Mouse (Mus musculus): ENCODE measurements at regions not wholly inside any gene's neighbourhood (a gene's known extent, or its start where the extent isn't known, plus 50 kb on each side); places are given as distances from the start of the nearest gene placed in this dataset.

- Histone ChIP-seq H3K9ac (ENCODE audit: insufficient read depth, low read depth) (no peak overlapping the region), H3K27me3 (replicated peaks) (no peaks in the 10 kb centered on the region)
- dilution Hi-C loops (cut with MboI; ENCODE audit: extremely low pct_ligation_motif_present, extremely low pct_unique_long_range_greater_than_20kb, low sequenced_read_pairs): no loop called here
Measured at GRCm38 (mm10) chr2:22029022-22029803, 198.1 kb upstream of the Myo3a start.

GRCm38 (mm10) chr2:22029804-22030194 is 197.5 kb upstream of the Myo3a start:
- Histone ChIP-seq H3K4me2 (ENCODE audit: insufficient read depth, low read depth, poor library complexity, severe bottlenecking) (no peak overlapping the region), H3K9ac (ENCODE audit: insufficient read depth, low read depth) (no peak overlapping the region), H3K4me1 (ENCODE audit: control insufficient read depth in 1 of 2, insufficient read depth in 2 of 2) (peaks cover 0 to 16% of the 10 kb centered on the region in 2 experiments; a peak in 2 of 4 replicates), H3K9me3 (replicated peaks; ENCODE audit: low read length) (no peaks in the 10 kb centered on the region), H3K4me3 (replicated peaks in 1 of 3; ENCODE audit: low read depth in 2 of 3, low read length in 2 of 3, poor library complexity in 1 of 3) (no peak overlapping the region), H3K27ac (ENCODE audit: insufficient read depth, low read depth) (no peak overlapping the region), H3K36me3 (replicated peaks in 1 of 2; ENCODE audit: control insufficient read depth in 1 of 2, insufficient read depth in 1 of 2, low read length in 1 of 2) (no peaks in the 10 kb centered on the region), H3K27me3 (replicated peaks) (no peaks in the 10 kb centered on the region), H3K79me2 (replicated peaks; ENCODE audit: control insufficient read depth, extremely low read depth, insufficient read depth, poor library complexity, severe bottlenecking) (no peaks in the 10 kb centered on the region)
- DNase-seq (ENCODE audit: extremely low read depth): no peak
- TF ChIP-seq E2F4 (IDR thresholded peaks at IDR 0.05; ENCODE audit: insufficient replicate concordance, low read depth, low read length) (no peak), NELFE (IDR thresholded peaks at IDR 0.05; ENCODE audit: low read depth, low read length) (no peak), MXI1 (IDR thresholded peaks at IDR 0.05; ENCODE audit: low read depth, low read length) (no peak), JUN (IDR thresholded peaks at IDR 0.05; ENCODE audit: insufficient read depth, low read depth, low read length) (no peak), ZC3H11A (IDR thresholded peaks at IDR 0.05; ENCODE audit: low read depth, low read length) (no peak), PAX5 (IDR thresholded peaks at IDR 0.05; ENCODE audit: low read length) (no peak), RAD21 (IDR thresholded peaks at IDR 0.05; ENCODE audit: low read depth, low read length) (no peak), UBTF (IDR thresholded peaks at IDR 0.05; ENCODE audit: low read depth, low read length) (no peak), CHD2 (IDR thresholded peaks at IDR 0.05; ENCODE audit: low read length) (no peak), USF1 (IDR thresholded peaks at IDR 0.05; ENCODE audit: low read depth, low read length) (no peak)
- in situ Hi-C loops (cut with MboI; ENCODE audit: low pct_ligation_motif_present, low pct_unique_long_range_greater_than_20kb, low sequenced_read_pairs): no loop called here
- dilution Hi-C loops (cut with MboI; ENCODE audit: extremely low pct_ligation_motif_present, extremely low pct_unique_long_range_greater_than_20kb, low sequenced_read_pairs): no loop called here

More at GRCm38 (mm10) chr2:22029022-22029803, 198.1 kb upstream of the Myo3a start:
- H3K9me3 ChIP-seq (replicated peaks; ENCODE audit: low read length): no peaks in the 10 kb centered on the region
- no peak overlapping the region for H3K4me2 ChIP-seq (ENCODE audit: insufficient read depth, low read depth, poor library complexity, severe bottlenecking)
- no peaks in the 10 kb centered on the region for H3K36me3 ChIP-seq (replicated peaks in 1 of 2; ENCODE audit: control insufficient read depth in 1 of 2, insufficient read depth in 1 of 2, low read length in 1 of 2)
- no peak for DNase-seq (ENCODE audit: extremely low read depth)
- H3K79me2 ChIP-seq (replicated peaks; ENCODE audit: control insufficient read depth, extremely low read depth, insufficient read depth, poor library complexity, severe bottlenecking): no peaks in the 10 kb centered on the region
- no peak overlapping the region for H3K27ac ChIP-seq (ENCODE audit: insufficient read depth, low read depth)
- H3K4me1 ChIP-seq (ENCODE audit: control insufficient read depth in 1 of 2, insufficient read depth in 2 of 2): peaks cover 0 to 16% of the 10 kb centered on the region in 2 experiments; a peak in 2 of 4 replicates
- TF ChIP-seq RCOR1 (conservative IDR thresholded peaks at IDR 0.05; ENCODE audit: low read depth, low read length) (no peak), IRF4 (IDR thresholded peaks at IDR 0.05; ENCODE audit: low read depth, low read length) (no peak), ZKSCAN1 (IDR thresholded peaks at IDR 0.05; ENCODE audit: borderline replicate concordance, low read depth, low read length) (no peak), HCFC1 (IDR thresholded peaks at IDR 0.05; ENCODE audit: low read depth, low read length) (no peak)
- in situ Hi-C loops (cut with MboI; ENCODE audit: low pct_ligation_motif_present, low pct_unique_long_range_greater_than_20kb, low sequenced_read_pairs): no loop called here
- H3K4me3 ChIP-seq (replicated peaks in 1 of 3; ENCODE audit: low read depth in 2 of 3, low read length in 2 of 3, poor library complexity in 1 of 3): no peak overlapping the region
